Mouse (Mus musculus): ENCODE measurements around the gene Primpol. TPM values are rescaled to one million over a fixed set of nuclear protein-coding genes. Genes with fewer than 3 reads are reported as not detected.

Gene Primpol
- polyA plus RNA-seq, 1 experiment from 2014 or later = 10.5 TPM

- ATAC-seq (ENCODE audit: low FRiP score, low read depth) = no peak
Measured at GRCm38 (mm10) chr8:46573964-46574363, 43.0 kb downstream of the Primpol start.

GRCm38 (mm10) chr8:46573446-46573845 lies 43.6 kb downstream of the Primpol start:
- Histone ChIP-seq H3K4me2 (replicated peaks) (no peak overlapping the region), H3K9me3 (no peaks in the 10 kb centered on the region), H3K27me3 (replicated peaks) (no peaks in the 10 kb centered on the region), H3K36me3 (peaks cover 22% of the 10 kb centered on the region), H3K4me3 (no peak overlapping the region), H3K9ac (no peak overlapping the region), H3K27ac (no peak overlapping the region), H3K4me1 (no peaks in the 10 kb centered on the region)
- ATAC-seq (ENCODE audit: low FRiP score, low read depth) = no peak
- WGBS = 84% methylated on average over 2 of the region's 2 CpGs

More at GRCm38 (mm10) chr8:46573964-46574363, 43.0 kb downstream of the Primpol start:
- H3K9ac ChIP-seq = no peak overlapping the region
- H3K36me3 ChIP-seq = peaks cover 27% of the 10 kb centered on the region
- no peak overlapping the region for H3K27ac ChIP-seq
- no peak overlapping the region for H3K4me3 ChIP-seq
- H3K9me3 ChIP-seq = no peaks in the 10 kb centered on the region
- H3K4me1 ChIP-seq = no peaks in the 10 kb centered on the region
- H3K4me2 ChIP-seq (replicated peaks) = no peak overlapping the region
- WGBS = 93% methylated on average over 2 of the region's 2 CpGs
- H3K27me3 ChIP-seq (replicated peaks) = no peaks in the 10 kb centered on the region

GRCm38 (mm10) chr8:46570673-46571072 lies 46.3 kb downstream of the Primpol start:
- 0 out of 2 replicates have a peak, but pooled peaks cover 9% of the 10 kb centered on the region for H3K36me3 ChIP-seq
- no peak overlapping the region for H3K4me2 ChIP-seq (replicated peaks)

GRCm38 (mm10) chr8:46569659-46570441 lies 47.2 kb downstream of the Primpol start:
- 92% methylated on average over 19 of the region's 19 CpGs for WGBS
- H3K4me3 ChIP-seq = no peak overlapping the region
- no peak for ATAC-seq (ENCODE audit: low FRiP score, low read depth)

More at GRCm38 (mm10) chr8:46570673-46571072, 46.3 kb downstream of the Primpol start:
- Histone ChIP-seq H3K4me1 (no peaks in the 10 kb centered on the region), H3K27me3 (replicated peaks) (no peaks in the 10 kb centered on the region), H3K9me3 (no peaks in the 10 kb centered on the region), H3K27ac (no peak overlapping the region), H3K9ac (no peak overlapping the region), H3K4me3 (no peak overlapping the region)
- WGBS = 92% methylated on average over 9 of the region's 14 CpGs
- no peak for ATAC-seq (ENCODE audit: low FRiP score, low read depth)

GRCm38 (mm10) chr8:46568942-46569341 lies 48.1 kb downstream of the Primpol start:
- Histone ChIP-seq H3K4me2 (replicated peaks) (no peak overlapping the region), H3K36me3 (peaks cover 7% of the 10 kb centered on the region; the same call in 1 of the 2 replicates), H3K4me1 (no peaks in the 10 kb centered on the region), H3K27ac (no peak overlapping the region), H3K9ac (no peak overlapping the region), H3K4me3 (no peak overlapping the region), H3K9me3 (no peaks in the 10 kb centered on the region), H3K27me3 (replicated peaks) (no peaks in the 10 kb centered on the region)
- 87% methylated on average over 2 of the region's 2 CpGs for WGBS
- ATAC-seq (ENCODE audit: low FRiP score, low read depth) = no peak

More at GRCm38 (mm10) chr8:46569659-46570441, 47.2 kb downstream of the Primpol start:
- H3K36me3 ChIP-seq = peaks cover 12% of the 10 kb centered on the region; the same call in 1 of the 2 replicates
- H3K4me2 ChIP-seq (replicated peaks) = no peak overlapping the region
- H3K4me1 ChIP-seq = no peaks in the 10 kb centered on the region
- H3K9ac ChIP-seq = no peak overlapping the region
- no peaks in the 10 kb centered on the region for H3K9me3 ChIP-seq
- H3K27me3 ChIP-seq (replicated peaks) = no peaks in the 10 kb centered on the region
- no peak overlapping the region for H3K27ac ChIP-seq

GRCm38 (mm10) chr8:46567946-46568345 lies 49.1 kb downstream of the Primpol start:
- Histone ChIP-seq H3K4me3 (no peak overlapping the region), H3K9ac (no peak overlapping the region), H3K4me1 (no peaks in the 10 kb centered on the region), H3K27ac (no peak overlapping the region), H3K4me2 (replicated peaks) (no peak overlapping the region), H3K9me3 (no peaks in the 10 kb centered on the region), H3K36me3 (peaks cover 10% of the 10 kb centered on the region; the same call in 1 of the 2 replicates), H3K27me3 (replicated peaks) (no peaks in the 10 kb centered on the region)
- no peak for ATAC-seq (ENCODE audit: low FRiP score, low read depth)
- WGBS = 90% methylated on average over 8 of the region's 8 CpGs

GRCm38 (mm10) chr8:46566914-46567529 lies 50.0 kb downstream of the Primpol start:
- ATAC-seq (ENCODE audit: low FRiP score, low read depth) = no peak
- Histone ChIP-seq H3K9me3 (no peaks in the 10 kb centered on the region), H3K27me3 (replicated peaks) (no peaks in the 10 kb centered on the region), H3K9ac (no peak overlapping the region), H3K27ac (no peak overlapping the region), H3K4me1 (no peaks in the 10 kb centered on the region), H3K4me2 (replicated peaks) (no peak overlapping the region), H3K36me3 (peaks cover 20% of the 10 kb centered on the region), H3K4me3 (no peak overlapping the region)
- 77% methylated on average over 7 of the region's 7 CpGs for WGBS

GRCm38 (mm10) chr8:46562333-46562732 lies 54.7 kb downstream of the Primpol start:
- 87% methylated on average over 16 of the region's 16 CpGs for WGBS
- Histone ChIP-seq H3K9me3 (no peaks in the 10 kb centered on the region), H3K4me3 (no peak overlapping the region), H3K4me2 (replicated peaks) (no peak overlapping the region), H3K4me1 (no peaks in the 10 kb centered on the region), H3K36me3 (peaks cover 31% of the 10 kb centered on the region), H3K9ac (no peak overlapping the region), H3K27ac (no peak overlapping the region), H3K27me3 (replicated peaks) (no peaks in the 10 kb centered on the region)
- ATAC-seq (ENCODE audit: low FRiP score, low read depth) = no peak

- Histone ChIP-seq H3K4me1 (no peaks in the 10 kb centered on the region), H3K9ac (no peak overlapping the region), H3K4me3 (no peak overlapping the region), H3K27me3 (replicated peaks) (no peaks in the 10 kb centered on the region), H3K9me3 (no peaks in the 10 kb centered on the region), H3K36me3 (peaks cover 24% of the 10 kb centered on the region), H3K4me2 (replicated peaks) (no peak overlapping the region), H3K27ac (no peak overlapping the region)
- 75% methylated on average over 6 of the region's 6 CpGs for WGBS
- ATAC-seq (ENCODE audit: low FRiP score, low read depth) = no peak
Measured at GRCm38 (mm10) chr8:46559428-46559827, 57.6 kb downstream of the Primpol start.

- no peaks in the 10 kb centered on the region for H3K27me3 ChIP-seq (replicated peaks)
- no peaks in the 10 kb centered on the region; the same call in 1 of the 2 replicates for H3K36me3 ChIP-seq
- H3K4me3 ChIP-seq = peak overlapping the region; percentile 64
- H3K4me2 ChIP-seq (replicated peaks) = peak overlapping the region; percentile 75
- WGBS = 3% methylated on average over 10 of the region's 10 CpGs
- no peaks in the 10 kb centered on the region for H3K9me3 ChIP-seq
- peaks cover 11% of the 10 kb centered on the region for H3K4me1 ChIP-seq
- H3K9ac ChIP-seq = peak overlapping the region; percentile 59
- ATAC-seq (ENCODE audit: low FRiP score, low read depth) = no peak
- no peak overlapping the region for H3K27ac ChIP-seq
Measured at GRCm38 (mm10) chr8:46552441-46552765, 64.6 kb downstream of the Primpol start.

GRCm38 (mm10) chr8:46551615-46552440 lies 65.2 kb downstream of the Primpol start, which contains the start of gene Cenpu:
TSS of gene Cenpu (plus strand) at chr8:46552028.
- H3K27ac ChIP-seq = no peak within 1 kb of the TSS; the same call in 1 of the 2 replicates
- under 1% methylated on average over 50 of the region's 50 CpGs for WGBS

GRCm38 (mm10) chr8:46551029-46551428 lies 66.0 kb downstream of the Primpol start:
- no peak overlapping the region for H3K27ac ChIP-seq

More at GRCm38 (mm10) chr8:46551615-46552440, 65.2 kb downstream of the Primpol start, which contains the start of gene Cenpu:
- Histone ChIP-seq H3K4me3 (peak within 1 kb of the TSS; percentile 64), H3K27me3 (replicated peaks) (no peaks in the 10 kb centered on the region), H3K36me3 (no peaks in the 10 kb centered on the region; the same call in 1 of the 2 replicates), H3K4me2 (replicated peaks) (peak within 1 kb of the TSS; percentile 75), H3K9me3 (no peaks in the 10 kb centered on the region), H3K4me1 (peaks cover 11% of the 10 kb centered on the region), H3K9ac (peak within 1 kb of the TSS; percentile 59)
- peak; percentile 99 for ATAC-seq (ENCODE audit: low FRiP score, low read depth)

More at GRCm38 (mm10) chr8:46551029-46551428, 66.0 kb downstream of the Primpol start:
- Histone ChIP-seq H3K9ac (no peak overlapping the region), H3K4me3 (no peak overlapping the region), H3K4me2 (replicated peaks) (peak overlapping the region; percentile 75), H3K4me1 (peaks cover 11% of the 10 kb centered on the region), H3K9me3 (no peaks in the 10 kb centered on the region), H3K27me3 (replicated peaks) (no peaks in the 10 kb centered on the region), H3K36me3 (no peaks in the 10 kb centered on the region)
- WGBS = 56% methylated on average over 4 of the region's 4 CpGs
- ATAC-seq (ENCODE audit: low FRiP score, low read depth) = 0 out of 2 replicates have a peak, but pooled peaks have one; percentile 14

Measured in neural tube, embryonic 12.5 days (tissue).